Mouse (Mus musculus) adrenal gland, adult 10 weeks (tissue): Measurements from ENCODE around the gene Megf9. TPM values are rescaled to one million over a fixed set of nuclear protein-coding genes. Genes with fewer than 3 reads are reported as not detected.

Experiments
- polyA plus RNA-seq: library from polyadenylated mRNA; stranded (reverse); fragments of 350-450 nt; fragmentation: Illumina TruSeq; extraction: RNeasy Lipid Tissue Mini Kit (QIAGEN cat#74804); gene quantifications from one replicate; pipeline ENCODE4 v1.2.3, GENCODE M21; 2014; ENCODE audit warnings: low read depth, low replicate concordance

The Megf9 gene
- 69.2 TPM for polyA plus RNA-seq

DNA sequence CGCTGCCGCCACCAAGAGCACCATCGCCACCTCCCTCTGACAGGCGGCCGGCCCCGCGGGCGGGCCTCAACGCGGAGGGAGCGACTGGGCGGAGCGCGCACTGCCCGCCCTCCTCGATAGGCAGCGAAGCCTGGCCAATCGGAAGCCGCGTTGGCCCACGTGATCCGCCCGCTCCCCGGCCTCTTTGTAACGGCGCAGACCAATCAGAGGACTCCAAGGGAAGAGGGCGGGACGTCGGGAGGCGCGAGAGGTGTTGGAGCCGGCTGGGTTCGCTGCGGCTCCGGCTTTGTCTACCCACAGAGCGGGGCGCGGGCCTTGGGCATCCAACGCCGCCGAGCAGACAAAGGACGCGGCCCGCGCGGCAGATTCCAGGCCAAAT lies at the start of gene Megf9:
Megf9 (minus strand) TSS at position 105 of the 379 bp plus-strand sequence.

GRCm38 (mm10) chr4:70409994-70410721 lies 124.6 kb downstream of the Megf9 start, which contains the start of gene Cdk5rap2:
Gene Cdk5rap2 (minus strand): TSS chr4:70410443.

Other genes with a start within 250 kb of the Megf9 start
- gene Cdk5rap2, start 124.6 kb downstream of the Megf9 start, polyA plus RNA-seq: 67.8 TPM